In the genomic region with DNA sequence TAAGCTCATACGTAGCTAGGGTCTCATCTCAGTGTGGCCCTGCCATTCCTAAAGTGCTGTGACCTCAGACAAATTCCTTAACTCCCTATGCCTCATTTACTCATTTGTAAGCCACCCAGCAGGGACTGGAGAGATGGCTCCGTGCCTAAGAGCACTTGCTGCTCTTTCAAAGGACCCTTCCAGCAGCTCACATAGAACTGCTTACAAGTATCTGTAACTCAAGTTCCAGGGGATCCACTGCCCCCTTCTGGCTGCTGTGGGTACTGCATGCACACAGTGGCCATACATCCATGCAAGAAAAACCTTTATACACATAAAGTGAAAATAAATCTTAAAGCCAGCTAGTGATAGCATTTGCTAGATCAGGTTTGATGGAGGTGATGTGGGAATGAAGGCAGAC, we compare ENCODE assay signal across 8 mouse cellular contexts. TPM values are rescaled to one million over a fixed set of nuclear protein-coding genes. Genes with fewer than 3 reads are reported as not detected.
DNase-seq lines count a peak whose midpoint lies in the region; ATAC-seq and TF ChIP-seq lines count a peak whose summit lies in the region.
"Had no signal": no experiment of that assay in that cellular context is flagged by ENCODE, and none has a peak within 500 bp of the region (broad histone marks: within the 10 kb centered on the region; RNA-seq: fewer than 3 reads in every experiment).

No protein-coding gene starts in this region.

- in situ Hi-C loops in CH12.LX (cut with MboI; ENCODE audit: low pct_ligation_motif_present, low pct_unique_long_range_greater_than_20kb, low sequenced_read_pairs): loop anchor here (10.0 kb wide), 1 partner anchor 51 kb away; no protein-coding TSS in a partner anchor

- peak; percentile 30 for DNase-seq in kidney, adult 11 months
- DNase-seq in CH12.LX (ENCODE audit: extremely low read depth) (peak; percentile 70), R1 (ENCODE audit: low read depth, low spot score) (peak; percentile 88)
- DNase-seq in hindbrain, postnatal 0 days (ENCODE audit: low spot score): peak; percentile 70
- DNase-seq in thymus, postnatal 0 days (ENCODE audit: low spot score): peak; percentile 79

- H3K36me3 ChIP-seq in kidney, embryonic 15.5 days: peaks cover 16% of the 10 kb centered on the region
- peaks cover 7 to 59% of the 10 kb centered on the region in 2 experiments for H3K36me3 ChIP-seq in CH12.LX (replicated peaks in 1 of 2; ENCODE audit: control insufficient read depth in 1 of 2, insufficient read depth in 1 of 2, low read length in 1 of 2)
- H3K36me3 ChIP-seq in hindbrain, postnatal 0 days (ENCODE audit: insufficient read depth, low read length): no peaks in the 10 kb centered on the region
- H3K36me3 ChIP-seq: midbrain, embryonic 12.5 days had no signal

- no peak overlapping the region for H3K27ac ChIP-seq in kidney, embryonic 15.5 days
- H3K27ac ChIP-seq in CH12.LX (ENCODE audit: insufficient read depth, low read depth): no peak overlapping the region
- H3K27ac ChIP-seq in hindbrain, postnatal 0 days: no peak overlapping the region
- H3K27ac ChIP-seq: midbrain, embryonic 12.5 days had no signal

- no peak for TF ChIP-seq POLR2A in CH12.LX (IDR thresholded peaks at IDR 0.05; ENCODE audit: low read depth, low read length)

- H3K79me2 ChIP-seq in CH12.LX (replicated peaks; ENCODE audit: control insufficient read depth, extremely low read depth, insufficient read depth, poor library complexity, severe bottlenecking): no peaks in the 10 kb centered on the region

- H3K9me3 ChIP-seq in kidney, embryonic 15.5 days (replicated peaks): no peaks in the 10 kb centered on the region
- H3K9me3 ChIP-seq in CH12.LX (replicated peaks; ENCODE audit: low read length): no peaks in the 10 kb centered on the region
- no peaks in the 10 kb centered on the region for H3K9me3 ChIP-seq in hindbrain, postnatal 0 days (ENCODE audit: low read length)
- H3K9me3 ChIP-seq: midbrain, embryonic 12.5 days had no signal

- H3K4me3 ChIP-seq in kidney, embryonic 15.5 days (replicated peaks): no peak overlapping the region
- H3K4me3 ChIP-seq in CH12.LX (replicated peaks in 1 of 3; ENCODE audit: low read depth in 2 of 3, low read length in 2 of 3, poor library complexity in 1 of 3): no peak overlapping the region
- no peak overlapping the region for H3K4me3 ChIP-seq in hindbrain, postnatal 0 days (ENCODE audit: low read length)
- H3K4me3 ChIP-seq: midbrain, embryonic 12.5 days had no signal

- H3K4me2 ChIP-seq in kidney, embryonic 15.5 days: no peak overlapping the region
- H3K4me2 ChIP-seq in CH12.LX (ENCODE audit: insufficient read depth, low read depth, poor library complexity, severe bottlenecking): no peak overlapping the region
- H3K4me2 ChIP-seq in hindbrain, postnatal 0 days (ENCODE audit: low read depth, low read length): no peak overlapping the region
- H3K4me2 ChIP-seq: midbrain, embryonic 12.5 days had no signal

- peak; percentile 80 for TF ChIP-seq RAD21 in CH12.LX (IDR thresholded peaks at IDR 0.05; ENCODE audit: low read depth, low read length)

- no peak for ATAC-seq in kidney, embryonic 15.5 days (replicated peaks; ENCODE audit: low FRiP score)
- no peak for ATAC-seq in hindbrain, postnatal 0 days
- peak; percentile 40; the same call in 1 of the 2 replicates for ATAC-seq in megakaryocyte progenitor cell, adult 5-6 weeks (replicated peaks; ENCODE audit: poor library complexity)

- no peaks in the 10 kb centered on the region for H3K27me3 ChIP-seq in kidney, embryonic 15.5 days
- no peaks in the 10 kb centered on the region for H3K27me3 ChIP-seq in CH12.LX (replicated peaks)
- H3K27me3 ChIP-seq in hindbrain, postnatal 0 days (ENCODE audit: insufficient read depth, low read length): no peaks in the 10 kb centered on the region
- H3K27me3 ChIP-seq: midbrain, embryonic 12.5 days had no signal

- TF ChIP-seq EP300 in CH12.LX (IDR thresholded peaks at IDR 0.05; ENCODE audit: low read length): no peak

- TF ChIP-seq CTCF in CH12.LX (conservative IDR thresholded peaks at IDR 0.05 in 1 of 2, IDR thresholded peaks at IDR 0.05 in 1 of 2; ENCODE audit: low read depth in 2 of 2, low read length in 2 of 2): peak; percentile 85 to 91
- TF ChIP-seq CTCF in hindbrain, postnatal 0 days (IDR thresholded peaks at IDR 0.05; ENCODE audit: low read depth): peak; percentile 86

- H3K4me1 ChIP-seq in kidney, embryonic 15.5 days: peaks cover 30% of the 10 kb centered on the region
- H3K4me1 ChIP-seq in CH12.LX (ENCODE audit: control insufficient read depth in 1 of 2, insufficient read depth in 2 of 2): peaks cover 3 to 11% of the 10 kb centered on the region in 2 experiments; a peak in 3 of 4 replicates
- no peaks in the 10 kb centered on the region for H3K4me1 ChIP-seq in hindbrain, postnatal 0 days (ENCODE audit: insufficient read depth, low read length)

- 68% methylated on average over 2 of the region's 2 CpGs for WGBS in kidney, embryonic 15.5 days
- WGBS in hindbrain, postnatal 0 days: 23% methylated on average over 2 of the region's 2 CpGs

- dilution Hi-C loops in CH12.LX (cut with MboI; ENCODE audit: extremely low pct_ligation_motif_present, extremely low pct_unique_long_range_greater_than_20kb, low sequenced_read_pairs): no loop called here

- H3K9ac ChIP-seq in kidney, embryonic 15.5 days: no peak overlapping the region
- H3K9ac ChIP-seq in CH12.LX (ENCODE audit: insufficient read depth, low read depth): no peak overlapping the region
- H3K9ac ChIP-seq in hindbrain, postnatal 0 days (replicated peaks; ENCODE audit: low read length): no peak overlapping the region
- H3K9ac ChIP-seq: midbrain, embryonic 12.5 days had no signal

TF ChIP-seq in CH12.LX, 34 proteins besides CTCF, POLR2A, EP300 and RAD21:
- TF ChIP-seq MEF2A (IDR thresholded peaks at IDR 0.05; ENCODE audit: borderline replicate concordance, low read depth, low read length) (no peak), SMC3 (IDR thresholded peaks at IDR 0.05; ENCODE audit: low read depth, low read length) (peak; percentile 90), ZC3H11A (IDR thresholded peaks at IDR 0.05; ENCODE audit: low read depth, low read length) (0 out of 2 replicates have a peak, but pooled peaks have one; percentile 13), NRF1 (IDR thresholded peaks at IDR 0.05; ENCODE audit: low read depth, low read length) (no peak)
TF ChIP-seq in CH12.LX: peak in this region for 2.

RNA-seq across cellular contexts. Expression of a gene that starts 28.6 kb away (rescaled TPM):
- 7.4 and 8.3 TPM in 2 replicates for polyA plus RNA-seq in kidney, embryonic 15.5 days (2015; fragmentation: Nextera tagmentation; extraction: Ambion mirVana)
- 8.3 and 11.3 TPM in 2 replicates for total RNA-seq in CH12.LX (2012; rRNA removed)
- total RNA-seq in CH12.LX (2014; rRNA removed): 2.5 TPM in 2 replicates
- polyA plus RNA-seq in CH12.LX (2012; ENCODE audit: insufficient read length, low read depth): 8.5 and 9.5 TPM in 2 replicates
- total RNA-seq in hindbrain, postnatal 0 days (2014; rRNA removed): 2.3 and 4.0 TPM in 2 replicates
- 0.58 TPM in 2 replicates for polyA plus RNA-seq in hindbrain, postnatal 0 days (2015; fragmentation: Nextera tagmentation; extraction: Ambion mirVana)
- total RNA-seq in megakaryocyte progenitor cell, adult 5-6 weeks (2015): 3.4 and 3.6 TPM in 2 replicates
- 5.3 and 6.2 TPM in 2 replicates for total RNA-seq in megakaryocyte progenitor cell, adult 5-6 weeks (2017)
- 4.5 and 4.9 TPM in 2 replicates for polyA plus RNA-seq in thymus, postnatal 0 days (2015; fragmentation: Nextera tagmentation; extraction: Ambion mirVana)

RNA-seq across cellular contexts. Expression of a gene that starts 48.0 kb away (rescaled TPM):
- polyA plus RNA-seq in kidney, embryonic 15.5 days (2015; fragmentation: Nextera tagmentation; extraction: Ambion mirVana): 297 and 300 TPM in 2 replicates
- 198 and 208 TPM in 2 replicates for total RNA-seq in CH12.LX (2012; rRNA removed)
- total RNA-seq in CH12.LX (2014; rRNA removed): 240 and 277 TPM in 2 replicates
- 107 and 126 TPM in 2 replicates for polyA plus RNA-seq in CH12.LX (2012; ENCODE audit: insufficient read length, low read depth)
- 230 and 283 TPM in 2 replicates for total RNA-seq in hindbrain, postnatal 0 days (2014; rRNA removed)
- polyA plus RNA-seq in hindbrain, postnatal 0 days (2015; fragmentation: Nextera tagmentation; extraction: Ambion mirVana): 427 and 445 TPM in 2 replicates
- 134 and 138 TPM in 2 replicates for total RNA-seq in megakaryocyte progenitor cell, adult 5-6 weeks (2015)
- total RNA-seq in megakaryocyte progenitor cell, adult 5-6 weeks (2017): 154 and 170 TPM in 2 replicates
- 266 and 304 TPM in 2 replicates for polyA plus RNA-seq in thymus, postnatal 0 days (2015; fragmentation: Nextera tagmentation; extraction: Ambion mirVana)

RNA-seq across cellular contexts. Expression of a gene that starts 56.9 kb away (rescaled TPM):
- 7.1 and 8.5 TPM in 2 replicates for polyA plus RNA-seq in kidney, embryonic 15.5 days (2015; fragmentation: Nextera tagmentation; extraction: Ambion mirVana)
- total RNA-seq in CH12.LX (2012; rRNA removed) (57.3 and 69.8 TPM in 2 replicates), CH12.LX (2014; rRNA removed) (61.8 and 62.9 TPM in 2 replicates)
- 123 and 140 TPM in 2 replicates for polyA plus RNA-seq in CH12.LX (2012; ENCODE audit: insufficient read length, low read depth)
- total RNA-seq in hindbrain, postnatal 0 days (2014; rRNA removed): 62.9 and 70.8 TPM in 2 replicates
- 4.0 and 4.2 TPM in 2 replicates for polyA plus RNA-seq in hindbrain, postnatal 0 days (2015; fragmentation: Nextera tagmentation; extraction: Ambion mirVana)
- total RNA-seq in megakaryocyte progenitor cell, adult 5-6 weeks (2015): 130 and 135 TPM in 2 replicates
- 63.3 and 68.7 TPM in 2 replicates for total RNA-seq in megakaryocyte progenitor cell, adult 5-6 weeks (2017)
- polyA plus RNA-seq in thymus, postnatal 0 days (2015; fragmentation: Nextera tagmentation; extraction: Ambion mirVana): 5.8 and 6.9 TPM in 2 replicates

Comparison
In these comparisons a context has a peak if more than half of its experiments do, and no peak if none do; other contexts are left out.
1. DNase-seq: peak in every context shown above with its lines; median percentile 88 in R1; 79 in thymus, postnatal 0 days; 70 in CH12.LX; 70 in hindbrain, postnatal 0 days; 30 in kidney, adult 11 months.
2. RNA of a gene that starts 56.9 kb away (polyA plus RNA-seq): 123 to 140 TPM in CH12.LX; 7.1 to 8.5 TPM in kidney, embryonic 15.5 days, 5.8 to 6.9 TPM in thymus, postnatal 0 days and 4.0 to 4.2 TPM in hindbrain, postnatal 0 days; every median in the first group is over 10 times any median in the second.